Mouse (Mus musculus) MEL (cell line): ENCODE results near the gene Vti1a.

ENCODE experiments used
- EP300 ChIP-seq, 2 experiments: IDR thresholded peaks; 2 replicates each; pipeline ENCODE4 v1.6.1; 2011; ENCODE audit warnings: improper control_type of control experiment in 2 of 2, low read length in 2 of 2, low read depth in 1 of 2, mild to moderate bottlenecking in 1 of 2
- ETS1 ChIP-seq: IDR thresholded peaks from 2 replicates; pipeline ENCODE4 v1.6.1; 2012; ENCODE audit warnings: low read depth, mild to moderate bottlenecking, inconsistent platforms, low read length, improper control_type of control experiment, moderate library complexity
- GATA1 ChIP-seq: IDR thresholded peaks from 2 replicates; pipeline ENCODE4 v1.6.1; 2011; ENCODE audit warnings: low read depth, low read length, improper control_type of control experiment
- KAT2A ChIP-seq: conservative IDR thresholded peaks from 2 replicates; pipeline ENCODE4 v1.6.1; 2012; ENCODE audit warnings: low read depth, low read length, improper control_type of control experiment, inconsistent platforms
- MAZ ChIP-seq: IDR thresholded peaks from 2 replicates; pipeline ENCODE4 v1.6.1; 2012; ENCODE audit warnings: low read depth, mild to moderate bottlenecking, inconsistent platforms, low read length, improper control_type of control experiment
- POLR2A ChIP-seq, 2 experiments: IDR thresholded peaks; 2 replicates each; pipeline ENCODE4 v1.6.1; 2011 to 2012; ENCODE audit warnings: low read length in 2 of 2, mild to moderate bottlenecking in 2 of 2, control low read depth in 1 of 2, improper control_type of control experiment in 1 of 2, low read depth in 1 of 2, moderate library complexity in 1 of 2; ENCODE audit not compliant: control insufficient read depth in 1 of 2, insufficient read depth in 1 of 2, poor library complexity in 1 of 2

- TF ChIP-seq KAT2A (no peak), MAZ (no peak), ETS1 (no peak), GATA1 (no peak), POLR2A (IDR thresholded peaks at IDR 0.05; ENCODE audit: control insufficient read depth in 1 of 2, insufficient read depth in 1 of 2, low read depth in 1 of 2, low read length in 2 of 2, poor library complexity in 1 of 2) (no peak), EP300 (IDR thresholded peaks at IDR 0.05; ENCODE audit: low read depth in 1 of 2, low read length in 2 of 2) (no peak)
Observed at GRCm38 (mm10) chr19:55596804-55597203, 280.7 kb downstream of the Vti1a start.
